Mouse (Mus musculus) neutrophil, adult 5-6 weeks (primary cell): Measurements from ENCODE around the gene Ablim1. TPM values are rescaled to one million over a fixed set of nuclear protein-coding genes. Genes with fewer than 3 reads are reported as not detected.

Experiments
- ATAC-seq: fragments of 151-379, 151-347 bp; 2 replicates; pipeline ENCODE4 v1.8.0; 2017; ENCODE audit warnings: mild to moderate bottlenecking, moderate TSS enrichment; ENCODE audit not compliant: insufficient number of reproducible peaks, poor library complexity, low FRiP score, severe bottlenecking; ENCODE audit errors: extremely low read depth
- total RNA-seq: library from RNA; stranded (forward); fragments of 200-1000 nt; gene quantifications from 2 replicates; pipeline ENCODE4 v1.2.3, GENCODE M21; 2017

The Ablim1 gene
- total RNA-seq, 1 experiment from 2014 or later, result 255 TPM

DNA sequence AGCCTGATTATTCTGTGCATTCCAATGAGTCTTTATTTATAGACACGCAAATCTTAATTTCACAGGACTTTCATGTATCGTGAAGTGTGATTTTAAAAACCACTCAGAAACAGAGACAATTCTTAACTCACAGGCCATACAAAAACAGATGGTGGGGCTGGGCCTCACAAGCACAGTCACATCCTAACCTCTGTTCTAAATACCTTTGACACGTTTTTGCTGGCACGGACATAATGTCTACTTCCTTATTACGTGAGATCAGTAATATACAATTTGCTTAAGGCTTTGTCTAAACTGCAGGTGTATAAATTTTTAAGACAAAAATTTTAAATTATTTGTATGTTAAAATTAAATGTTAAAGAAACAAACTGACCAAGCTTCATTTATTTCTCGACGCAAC lies 212.7 kb downstream of the Ablim1 start:
- ATAC-seq, result no peak

DNA sequence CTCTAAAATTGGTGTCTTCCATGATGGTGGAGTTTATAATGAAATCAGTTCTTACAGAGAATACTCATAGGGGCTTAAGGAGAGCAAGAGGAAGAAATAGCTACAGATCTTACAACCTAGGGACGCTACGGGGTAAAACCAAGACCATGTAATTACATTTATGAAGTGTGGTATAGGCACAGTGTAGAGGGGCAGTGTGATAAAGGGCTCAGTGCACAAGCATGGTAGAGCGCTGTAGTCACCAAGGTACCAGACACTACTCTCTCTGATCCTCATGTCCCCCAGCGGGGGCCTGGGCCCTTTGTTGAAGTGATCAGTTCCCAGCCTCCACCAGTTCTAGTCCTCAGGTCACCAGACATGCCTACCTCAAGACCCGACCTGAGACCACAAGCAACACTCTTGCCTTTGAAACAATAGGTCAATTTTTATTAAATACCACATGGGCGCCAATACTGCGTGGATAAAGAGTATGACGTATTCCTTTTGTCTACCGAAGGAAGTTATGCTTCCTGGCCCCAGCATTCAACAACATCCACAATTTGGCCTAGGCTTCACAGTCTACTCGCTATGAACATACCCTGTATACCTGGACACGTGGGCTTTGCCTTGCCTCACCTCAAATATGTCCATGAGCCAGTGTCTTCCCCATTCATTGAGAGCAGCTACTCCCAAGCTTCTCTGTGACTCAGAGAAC lies 213.8 kb downstream of the Ablim1 start:
- no peak for ATAC-seq

GRCm38 (mm10) chr19:57099986-57100385 lies 214.7 kb downstream of the Ablim1 start:
- ATAC-seq, result 0 out of 2 replicates have a peak, but pooled peaks have one; percentile 16

GRCm38 (mm10) chr19:57099094-57099357 lies 215.7 kb downstream of the Ablim1 start:
- no peak for ATAC-seq

- no peak for ATAC-seq
Measured at GRCm38 (mm10) chr19:57098241-57099093, 216.3 kb downstream of the Ablim1 start.

DNA sequence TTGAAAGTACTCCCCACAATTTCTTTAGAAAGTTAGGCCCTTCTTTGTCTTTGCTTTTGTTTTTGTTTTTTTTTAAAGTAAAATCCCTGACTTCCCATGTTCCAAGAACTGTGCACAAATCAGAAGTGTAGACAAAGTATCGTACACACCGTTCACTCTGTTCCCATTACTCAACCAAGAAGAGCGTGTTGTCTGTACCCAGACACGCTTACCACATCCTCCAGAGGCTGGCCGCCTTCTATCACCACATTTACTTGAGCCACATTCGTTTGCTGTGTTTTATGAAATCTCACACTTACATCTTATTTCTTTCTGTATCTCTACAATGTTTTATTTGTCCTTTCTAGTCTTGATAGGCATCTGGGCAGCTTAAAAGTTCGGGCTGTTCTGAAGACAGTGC lies 219.4 kb downstream of the Ablim1 start:
- ATAC-seq, result no peak

- ATAC-seq, result no peak
Measured at GRCm38 (mm10) chr19:57093698-57094004, 221.1 kb downstream of the Ablim1 start.

- no peak for ATAC-seq
Measured at GRCm38 (mm10) chr19:57092958-57093697, 221.6 kb downstream of the Ablim1 start.

- no peak for ATAC-seq
Measured at GRCm38 (mm10) chr19:57091278-57091677, 223.4 kb downstream of the Ablim1 start.

GRCm38 (mm10) chr19:57088804-57089369 lies 225.8 kb downstream of the Ablim1 start:
- peak; percentile 54; the same call in 1 of the 2 replicates for ATAC-seq

- no peak for ATAC-seq
Measured at GRCm38 (mm10) chr19:57084520-57085166, 230.1 kb downstream of the Ablim1 start.

DNA sequence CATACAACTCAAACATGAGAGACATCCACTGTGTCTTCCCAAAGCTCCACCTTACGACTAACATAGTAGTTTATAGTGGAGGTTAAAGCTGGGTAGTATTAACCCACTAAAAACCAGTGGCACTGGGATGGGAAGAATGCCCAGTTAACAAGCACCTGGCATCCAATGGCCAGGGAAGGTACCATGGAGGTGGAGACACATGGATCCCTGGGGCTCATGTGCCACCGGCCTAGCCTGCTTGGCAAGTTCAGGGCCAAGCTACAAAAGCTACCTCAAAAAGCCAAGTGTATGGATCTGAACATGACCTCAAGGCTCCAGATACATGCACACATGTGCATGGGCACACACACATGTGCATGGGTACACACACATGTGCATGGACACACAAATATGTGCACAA lies 230.8 kb downstream of the Ablim1 start:
- ATAC-seq, result no peak

GRCm38 (mm10) chr19:57083183-57083555 lies 231.6 kb downstream of the Ablim1 start:
- ATAC-seq, result no peak

DNA sequence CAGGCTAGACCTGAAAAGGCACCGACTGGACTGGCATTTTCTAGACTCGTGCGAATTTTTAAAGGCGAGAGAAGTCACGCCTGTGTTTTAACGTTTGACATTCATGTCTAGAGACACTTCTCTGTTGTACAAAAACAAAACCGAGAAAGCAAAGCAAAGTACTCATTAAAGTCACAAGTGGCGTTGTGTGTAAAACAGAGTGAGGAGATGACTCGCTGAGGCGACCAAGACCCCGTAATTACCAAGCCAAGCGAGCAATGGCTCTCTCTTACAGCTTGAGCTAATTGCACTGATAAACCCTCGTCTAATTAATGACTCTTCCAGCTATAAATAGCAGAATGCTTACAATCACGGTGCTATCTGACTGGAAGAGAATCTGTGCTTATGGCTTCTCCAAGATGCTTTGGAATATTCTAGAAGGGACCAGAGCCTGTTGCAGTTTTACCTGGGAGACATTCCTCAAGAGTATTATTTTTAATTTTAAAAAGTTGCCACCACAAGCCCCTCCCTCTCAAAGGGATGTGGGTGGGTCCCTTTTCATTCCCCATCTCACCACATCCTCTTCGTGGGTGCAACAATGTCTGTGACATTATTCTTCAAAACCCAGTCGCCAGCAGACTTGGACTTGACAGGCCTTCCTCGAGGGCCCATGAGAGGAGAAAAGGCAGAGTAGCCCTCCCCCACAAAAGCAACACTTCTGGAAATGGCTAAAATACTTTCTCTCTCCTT lies 232.1 kb downstream of the Ablim1 start:
- ATAC-seq, result no peak

GRCm38 (mm10) chr19:57081536-57081935 lies 233.2 kb downstream of the Ablim1 start:
- no peak for ATAC-seq

GRCm38 (mm10) chr19:57079606-57079981 lies 235.1 kb downstream of the Ablim1 start:
- ATAC-seq, result no peak

DNA sequence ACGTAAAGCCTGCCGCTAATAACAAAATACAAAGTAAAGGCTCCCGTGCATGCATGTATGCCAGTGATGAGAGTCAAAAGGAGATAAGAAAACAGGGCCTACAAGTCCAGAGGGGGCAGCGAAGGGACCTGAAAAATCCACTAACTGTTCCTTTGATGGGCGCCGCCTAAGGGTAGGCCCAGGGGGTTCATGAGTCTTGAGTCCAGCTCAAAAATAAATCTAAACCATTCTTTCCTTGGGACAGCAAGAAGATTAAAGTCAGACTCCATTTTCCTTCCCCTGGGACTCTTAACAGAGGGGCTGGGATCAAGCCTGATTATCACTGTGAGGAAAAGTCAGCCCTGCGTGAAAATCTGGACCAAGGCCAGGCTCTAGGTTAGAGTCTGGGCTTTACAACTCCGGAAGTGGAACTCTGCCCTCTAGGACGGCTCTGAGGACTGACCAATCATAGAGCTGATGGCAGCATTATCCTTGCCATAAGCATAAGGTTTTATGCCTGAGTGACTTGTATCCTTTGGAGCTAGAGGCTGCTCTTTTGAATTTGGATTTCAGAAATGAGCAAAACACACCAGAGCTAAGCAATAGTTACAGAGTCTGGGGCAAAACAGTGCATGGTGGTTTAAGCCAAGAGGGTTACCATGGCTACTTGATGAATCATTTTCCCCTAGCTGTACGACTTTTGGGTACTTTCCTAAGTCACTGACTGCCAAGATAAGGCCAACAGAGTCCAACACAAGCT lies 235.7 kb downstream of the Ablim1 start:
- ATAC-seq, result no peak
